Mouse (Mus musculus) duodenum, adult 2 months (tissue): ENCODE measurements around the gene Tbca. TPM values are rescaled to one million over a fixed set of nuclear protein-coding genes. Genes with fewer than 3 reads are reported as not detected.

Experiments
- polyA plus RNA-seq: library from polyadenylated mRNA; depleted of rRNA; stranded (reverse); fragments of >200 nt; gene quantifications from 2 replicates; pipeline ENCODE4 v1.2.3, GENCODE M21; 2012; ENCODE audit warnings: low replicate concordance; rRNA removed

Gene Tbca
- polyA plus RNA-seq: 0.39 and 0.74 TPM in 2 replicates

GRCm38 (mm10) chr13:94788771-94789649 lies at the start of gene Tbca:
Gene Tbca, plus strand, starts transcription at chr13:94788910.

DNA sequence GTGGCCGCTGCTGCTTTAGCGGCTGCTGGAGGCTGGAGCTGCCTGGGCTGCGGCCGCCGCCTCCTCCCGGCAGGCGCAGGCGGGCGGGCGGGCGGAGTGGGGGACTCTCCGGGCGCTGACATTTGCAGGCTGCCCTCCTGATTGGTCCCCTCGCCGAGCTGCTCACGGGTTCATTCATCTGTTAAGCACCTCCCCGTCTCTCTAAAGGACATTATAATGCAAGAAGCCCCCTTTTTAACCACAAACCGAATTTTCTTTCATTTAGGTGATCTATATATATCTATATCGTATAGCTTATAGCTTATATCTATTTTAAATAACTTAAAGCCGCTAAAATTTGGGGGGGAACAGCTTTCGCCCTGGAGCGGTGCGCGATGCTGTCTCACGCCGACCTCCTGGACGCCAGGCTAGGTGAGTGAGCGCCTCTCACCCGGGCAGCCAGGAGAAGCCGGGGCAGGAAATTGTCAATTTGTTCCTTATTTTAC lies 86.7 kb downstream of the Tbca start, which contains the start of gene Otp:
Gene Otp (plus strand): TSS at position 207 of the 485 bp plus-strand sequence.

Other genes starting within 250 kb of the Tbca start
- not detected in 2 replicates for gene Otp, start 86.7 kb downstream of the Tbca start, polyA plus RNA-seq
- 3.6 and 7.5 TPM in 2 replicates for gene Wdr41, start 187.4 kb downstream of the Tbca start, polyA plus RNA-seq